Mouse (Mus musculus) lung, postnatal 0 days (tissue): ENCODE results near the gene Hdac8. TPM values are rescaled to one million over a fixed set of nuclear protein-coding genes. Genes with fewer than 3 reads are reported as not detected.
A peak's percentile ranks its signal among the peaks of the same experiment; 100 is the strongest.

ENCODE experiments used
- ATAC-seq: fragments of 200-750 bp; cut with Nextera tagmentation; 2 replicates; pipeline ENCODE4 v1.8.0; 2017; ENCODE audit warnings: moderate library complexity
- DNase-seq: peaks from one replicate; pipeline ENCODE4 v3.0.0-alpha.2; 2016; ENCODE audit warnings: low spot score
- H3K27ac ChIP-seq: fragments of 300-500 bp; sonication (generic); 2 replicates; pipeline ENCODE4 v1.5.1; 2014; ENCODE audit warnings: antibody characterized with exemption, mild to moderate bottlenecking, low read length, mixed read lengths
- H3K27me3 ChIP-seq: fragments of 300-500 bp; sonication (generic); replicated peaks from 2 replicates; pipeline ENCODE4 v1.6.1; 2014; ENCODE audit warnings: low read length, mixed read lengths; ENCODE audit not compliant: insufficient read depth
- H3K36me3 ChIP-seq: fragments of 300-500 bp; sonication (generic); 2 replicates; pipeline ENCODE4 v1.6.1; 2014; ENCODE audit warnings: low read length, mixed read lengths; ENCODE audit not compliant: insufficient read depth
- H3K4me1 ChIP-seq: fragments of 300-500 bp; sonication (generic); 2 replicates; pipeline ENCODE4 v1.6.1; 2014; ENCODE audit warnings: antibody characterized with exemption, low read depth, low read length, mixed read lengths; ENCODE audit not compliant: insufficient read depth
- H3K4me2 ChIP-seq: fragments of 300-500 bp; sonication (generic); replicated peaks from 2 replicates; pipeline ENCODE4 v1.6.1; 2014; ENCODE audit warnings: low read depth, mild to moderate bottlenecking, low read length, moderate library complexity, mixed read lengths
- H3K4me3 ChIP-seq: fragments of 300-500 bp; sonication (generic); 2 replicates; pipeline ENCODE4 v1.5.1; 2014; ENCODE audit warnings: low read depth, low read length
- H3K9ac ChIP-seq: fragments of 300-500 bp; sonication (generic); replicated peaks from 2 replicates; pipeline ENCODE4 v1.6.1; 2014; ENCODE audit warnings: low read depth, mild to moderate bottlenecking
- H3K9me3 ChIP-seq: fragments of 300-500 bp; sonication (generic); 2 replicates; pipeline ENCODE4 v1.6.1; 2016; ENCODE audit warnings: low read length, mixed read lengths
- CTCF ChIP-seq: IDR thresholded peaks from 2 replicates; pipeline ENCODE4 v1.5.1; 2016; ENCODE audit warnings: antibody characterized with exemption, mild to moderate bottlenecking
- EP300 ChIP-seq: IDR thresholded peaks from 2 replicates; pipeline ENCODE4 v1.6.1; 2016; ENCODE audit warnings: antibody characterized with exemption, mild to moderate bottlenecking, control low read depth
- WGBS: fragments of 180-500 bp; shearing (Covaris S2); extraction: QIAGEN DNeasy Blood & Tissue Kit; methylation state at CpG from one replicate; pipeline ENCODE4 v1.1.7; 2014; 5-methylcytosine and 5-hydroxymethylcytosine counted together
- microRNA-seq: library from miRNA; unstranded; fragments of <30 nt; microRNA quantifications from one replicate; pipeline ENCODE4, GENCODE M21; 2016
- polyA plus RNA-seq: library from polyadenylated mRNA; unstranded; fragments of >200 nt; fragmentation: Nextera tagmentation; extraction: Ambion mirVana; gene quantifications from 2 replicates; pipeline ENCODE4 v1.2.1, GENCODE M21; 2015

Gene Hdac8
- polyA plus RNA-seq, 1 experiment from 2014 or later = 8.2 TPM

DNA sequence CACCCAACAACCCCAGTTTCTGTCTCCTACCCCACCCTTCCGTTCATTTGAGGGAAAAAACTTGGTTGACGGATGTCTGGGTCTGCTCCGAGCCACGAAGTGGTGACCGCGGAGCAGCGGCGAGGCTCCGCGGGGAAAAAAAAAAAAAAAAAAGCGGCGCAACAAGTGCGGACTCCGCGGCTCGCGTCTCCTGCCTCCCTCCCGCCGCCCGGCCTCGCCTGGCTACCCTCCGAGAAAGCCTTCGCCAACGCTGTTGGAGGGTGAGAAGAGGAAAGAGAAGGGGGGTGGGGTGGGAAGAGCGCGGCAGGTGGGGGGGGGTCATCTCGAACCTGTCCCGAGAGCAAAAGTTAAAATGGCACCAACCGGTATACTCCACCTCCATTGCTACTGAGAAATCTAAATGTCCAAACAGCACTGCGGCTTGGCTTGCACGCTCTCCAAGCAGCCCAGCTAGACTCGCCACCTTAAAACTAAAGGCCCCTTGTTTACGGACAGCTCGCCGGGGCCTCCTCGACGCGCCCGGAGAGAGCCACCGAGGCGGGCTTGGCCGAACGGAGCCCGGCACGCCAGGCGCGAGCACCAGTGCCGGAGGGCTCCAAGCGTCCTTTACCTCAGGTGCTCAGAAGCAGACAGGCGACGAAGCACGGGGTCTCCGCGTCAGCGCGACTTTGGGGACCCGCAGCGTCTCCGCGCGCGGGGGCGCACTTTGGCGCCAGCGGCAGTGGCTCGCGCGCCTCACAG is 254.8 kb downstream of the Hdac8 start:
- DNase-seq = no peak
- Histone ChIP-seq H3K4me2 (peak overlapping the region; percentile 88), H3K9me3 (no peaks in the 10 kb centered on the region), H3K27me3 (no peaks in the 10 kb centered on the region; the same call in 1 of the 2 replicates), H3K4me3 (peak overlapping the region; percentile 48), H3K27ac (no peak overlapping the region), H3K4me1 (no peaks in the 10 kb centered on the region), H3K9ac (no peak overlapping the region), H3K36me3 (no peaks in the 10 kb centered on the region)
- TF ChIP-seq CTCF (no peak), EP300 (no peak)
- ATAC-seq = no peak
- WGBS = 10% methylated on average over 49 of the region's 68 CpGs

DNA sequence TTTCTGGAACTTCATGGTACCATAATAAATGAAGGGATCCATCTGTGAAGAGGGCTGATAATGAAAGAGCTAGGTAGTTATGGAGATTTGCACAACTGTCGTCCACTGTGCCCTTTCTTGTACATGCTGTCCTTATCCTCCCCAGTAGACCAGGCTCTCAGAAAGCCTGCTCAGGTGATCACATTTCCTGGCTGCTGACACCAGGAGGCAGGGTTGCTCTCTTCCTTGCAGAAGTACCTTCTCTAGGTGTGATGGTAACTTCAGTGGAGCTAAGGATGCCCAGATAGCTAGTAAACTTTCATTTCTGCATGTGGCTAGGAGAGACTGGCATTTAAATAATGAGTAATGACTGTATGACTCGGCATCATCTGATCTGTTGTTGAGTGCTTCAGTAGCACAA is 260.8 kb downstream of the Hdac8 start:
- H3K27me3 ChIP-seq = 0 out of 2 replicates have a peak, but pooled peaks cover 3% of the 10 kb centered on the region
- no peaks in the 10 kb centered on the region for H3K36me3 ChIP-seq
- 35% methylated on average over 2 of the region's 2 CpGs for WGBS
- no peak overlapping the region for H3K9ac ChIP-seq
- no peak overlapping the region for H3K4me2 ChIP-seq
- TF ChIP-seq EP300 (no peak), CTCF (peak; percentile 27; the same call in 1 of the 2 replicates)
- no peak overlapping the region for H3K4me3 ChIP-seq
- no peak overlapping the region for H3K27ac ChIP-seq
- no peak for DNase-seq
- ATAC-seq = no peak
- H3K9me3 ChIP-seq = no peaks in the 10 kb centered on the region
- H3K4me1 ChIP-seq = no peaks in the 10 kb centered on the region

Small RNAs within 50 kb of the gene (microRNA-seq; reads per million reads assigned to microRNA genes)
- not detected for gene Gm26318

Other genes with a start within 250 kb of the Hdac8 start
- 4.5 and 5.6 TPM in 2 replicates for gene Phka1, start 138.9 kb upstream of the Hdac8 start, polyA plus RNA-seq
- not detected in 2 replicates for gene Gm3880, start 181.6 kb upstream of the Hdac8 start, polyA plus RNA-seq
- not detected in 2 replicates for gene Gm9112, start 202.3 kb upstream of the Hdac8 start, polyA plus RNA-seq
- gene Dmrtc1b, start 202.5 kb upstream of the Hdac8 start, polyA plus RNA-seq = not detected in 2 replicates